Mouse (Mus musculus) adrenal gland, adult 2 months (tissue): ENCODE data around the gene Scpep1. TPM values are rescaled to one million over a fixed set of nuclear protein-coding genes. Genes with fewer than 3 reads are reported as not detected.

Source experiments
- polyA plus RNA-seq: library from polyadenylated mRNA; depleted of rRNA; stranded (reverse); fragments of >200 nt; gene quantifications from 2 replicates; pipeline ENCODE4 v1.2.3, GENCODE M21; 2012; rRNA removed
- total RNA-seq, 2 experiments: library from RNA; stranded (reverse); gene quantifications; 2 replicates each; pipeline ENCODE4 v1.2.3; 2021

The Scpep1 gene
- total and polyA plus RNA-seq, 3 experiments = 37.0 to 250 (median 168) TPM

Other genes with a start within 250 kb of the Scpep1 start
- 100 to 1,000 TPM; 205 to 214 TPM for gene Msi2, start 237.0 kb downstream of the Scpep1 start, total RNA-seq
- gene Msi2, start 237.0 kb downstream of the Scpep1 start, polyA plus RNA-seq = 39.1 and 40.3 TPM in 2 replicates
- 100 to 1,000 TPM in 1 of 2 experiments, 10 to 100 TPM in 1; 95.0 to 144 TPM for gene Akap1, start 90.9 kb downstream of the Scpep1 start, total RNA-seq
- 54.2 and 59.5 TPM in 2 replicates for gene Akap1, start 90.9 kb downstream of the Scpep1 start, polyA plus RNA-seq
- gene Elobl, start 11.5 kb upstream of the Scpep1 start, total RNA-seq = not detected
- gene Elobl, start 11.5 kb upstream of the Scpep1 start, polyA plus RNA-seq = 0.17 TPM in 1 of 2 replicates, not detected in the other
- 1 to 10 TPM; 8.4 to 9.6 TPM for gene Coil, start 14.8 kb upstream of the Scpep1 start, total RNA-seq
- gene Coil, start 14.8 kb upstream of the Scpep1 start, polyA plus RNA-seq = 4.2 and 4.8 TPM in 2 replicates
- 100 to 1,000 TPM in 1 of 2 experiments, 10 to 100 TPM in 1; 87.4 to 180 TPM for gene Trim25, start 43.9 kb upstream of the Scpep1 start, total RNA-seq
- gene Trim25, start 43.9 kb upstream of the Scpep1 start, polyA plus RNA-seq = 181 and 270 TPM in 2 replicates
- 10 to 100 TPM; 11.0 to 11.3 TPM for gene Dgke, start 111.4 kb upstream of the Scpep1 start, total RNA-seq
- 7.8 TPM in 2 replicates for gene Dgke, start 111.4 kb upstream of the Scpep1 start, polyA plus RNA-seq
- not detected for gene Gm525, start 118.4 kb upstream of the Scpep1 start, total RNA-seq
- gene Gm525, start 118.4 kb upstream of the Scpep1 start, polyA plus RNA-seq = 0.26 and 0.58 TPM in 2 replicates